Mouse (Mus musculus) C2C12 (cell line): ENCODE results near the gene B3gnt7.

Experiments
- CTCF ChIP-seq: IDR thresholded peaks from one replicate; pipeline ENCODE4 v1.5.1; 2011; ENCODE audit not compliant: control insufficient read depth, insufficient read depth, insufficient read length
- FOSL1 ChIP-seq: IDR thresholded peaks from one replicate; pipeline ENCODE4 v1.8.0; 2011; ENCODE audit warnings: mild to moderate bottlenecking, low read length; ENCODE audit not compliant: poor library complexity, insufficient read depth, severe bottlenecking
- MAX ChIP-seq: IDR thresholded peaks from one replicate; pipeline ENCODE4 v1.6.1; 2011; ENCODE audit warnings: mild to moderate bottlenecking, control low read depth
- MYOD1 ChIP-seq: IDR thresholded peaks from one replicate; pipeline ENCODE4 v1.6.1; 2011; ENCODE audit warnings: low read depth; ENCODE audit not compliant: control insufficient read depth, insufficient read length

DNA sequence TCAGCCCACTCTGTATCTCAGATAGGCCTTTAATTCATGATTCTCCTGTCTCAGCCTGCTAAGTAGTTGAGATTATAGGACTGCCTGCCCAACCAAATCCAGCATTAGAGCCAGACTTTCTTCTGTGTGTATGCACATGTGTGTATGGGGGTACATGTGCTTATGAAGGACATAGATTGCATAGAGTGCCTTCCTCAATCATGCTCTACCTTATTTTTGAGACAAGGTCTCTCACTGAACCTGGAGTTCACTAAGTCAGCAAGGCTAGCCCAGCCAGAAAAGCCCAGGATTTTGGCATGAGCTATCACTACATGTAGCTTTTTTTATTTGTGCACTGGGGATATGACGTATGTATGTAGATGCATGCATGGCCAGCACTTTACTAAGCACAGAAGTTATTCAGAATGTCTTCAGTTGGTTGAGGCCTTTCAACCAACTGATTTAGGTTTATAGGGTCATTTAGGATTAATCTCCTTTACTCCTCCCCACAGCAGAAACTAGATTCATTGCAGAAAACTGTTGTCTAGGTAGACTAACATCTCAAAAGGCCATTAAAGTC, 40.5 kb downstream of the B3gnt7 start:
- TF ChIP-seq CTCF = no peak
- no peak for TF ChIP-seq FOSL1
- no peak for TF ChIP-seq MAX
- TF ChIP-seq MYOD1 = no peak
